Mouse (Mus musculus): ENCODE data around the gene Hp1bp3. TPM values are rescaled to one million over a fixed set of nuclear protein-coding genes. Genes with fewer than 3 reads are reported as not detected.

Gene Hp1bp3
- polyA plus RNA-seq, 1 experiment from 2014 or later, result 229 TPM

- Histone ChIP-seq H3K9ac (replicated peaks) (no peak overlapping the region), H3K4me2 (replicated peaks) (no peak overlapping the region), H3K4me1 (replicated peaks) (no peaks in the 10 kb centered on the region), H3K4me3 (replicated peaks) (no peak overlapping the region), H3K27me3 (0 out of 2 replicates have a peak, but pooled peaks cover 7% of the 10 kb centered on the region), H3K27ac (no peak overlapping the region), H3K9me3 (no peaks in the 10 kb centered on the region), H3K36me3 (no peaks in the 10 kb centered on the region)
- ATAC-seq, result no peak
- WGBS, result 84% methylated on average over 7 of the region's 7 CpGs
Observed at GRCm38 (mm10) chr4:138278346-138278745, 62.2 kb downstream of the Hp1bp3 start.

- ATAC-seq, result peak; percentile 58; the same call in 1 of the 2 replicates
- H3K9me3 ChIP-seq, result 0 out of 2 replicates have a peak, but pooled peaks cover 6% of the 10 kb centered on the region
- H3K27ac ChIP-seq, result no peak overlapping the region
- H3K27me3 ChIP-seq, result 0 out of 2 replicates have a peak, but pooled peaks cover 3% of the 10 kb centered on the region
- H3K4me3 ChIP-seq (replicated peaks), result no peak overlapping the region
- WGBS, result 22% methylated on average over 4 of the region's 4 CpGs
- no peaks in the 10 kb centered on the region for H3K36me3 ChIP-seq
- H3K9ac ChIP-seq (replicated peaks), result no peak overlapping the region
- H3K4me2 ChIP-seq (replicated peaks), result no peak overlapping the region
- H3K4me1 ChIP-seq (replicated peaks), result no peaks in the 10 kb centered on the region
Observed at GRCm38 (mm10) chr4:138282834-138283233, 66.7 kb downstream of the Hp1bp3 start.

- no peak for ATAC-seq
- Histone ChIP-seq H3K4me3 (replicated peaks) (no peak overlapping the region), H3K27me3 (0 out of 2 replicates have a peak, but pooled peaks cover 4% of the 10 kb centered on the region), H3K4me1 (replicated peaks) (no peaks in the 10 kb centered on the region), H3K27ac (no peak overlapping the region), H3K4me2 (replicated peaks) (no peak overlapping the region), H3K9me3 (0 out of 2 replicates have a peak, but pooled peaks cover 6% of the 10 kb centered on the region), H3K36me3 (no peaks in the 10 kb centered on the region), H3K9ac (replicated peaks) (no peak overlapping the region)
- WGBS, result 86% methylated on average over 12 of the region's 12 CpGs
Observed at GRCm38 (mm10) chr4:138286411-138286810, 70.3 kb downstream of the Hp1bp3 start.

- Histone ChIP-seq H3K36me3 (no peaks in the 10 kb centered on the region), H3K4me2 (replicated peaks) (no peak overlapping the region), H3K4me3 (replicated peaks) (no peak overlapping the region), H3K9me3 (0 out of 2 replicates have a peak, but pooled peaks cover 6% of the 10 kb centered on the region), H3K27me3 (0 out of 2 replicates have a peak, but pooled peaks cover 4% of the 10 kb centered on the region), H3K27ac (no peak overlapping the region), H3K4me1 (replicated peaks) (no peaks in the 10 kb centered on the region), H3K9ac (replicated peaks) (no peak overlapping the region)
- 84% methylated on average over 7 of the region's 7 CpGs for WGBS
- ATAC-seq, result no peak
Observed at GRCm38 (mm10) chr4:138288691-138289090, 72.6 kb downstream of the Hp1bp3 start.

GRCm38 (mm10) chr4:138292028-138292427 lies 75.9 kb downstream of the Hp1bp3 start:
- no peak overlapping the region for H3K9ac ChIP-seq (replicated peaks)
- no peaks in the 10 kb centered on the region for H3K36me3 ChIP-seq
- no peaks in the 10 kb centered on the region for H3K9me3 ChIP-seq
- H3K4me3 ChIP-seq (replicated peaks), result no peak overlapping the region
- WGBS, result 88% methylated on average over 13 of the region's 13 CpGs
- H3K4me1 ChIP-seq (replicated peaks), result no peaks in the 10 kb centered on the region
- 0 out of 2 replicates have a peak, but pooled peaks cover 4% of the 10 kb centered on the region for H3K27me3 ChIP-seq
- ATAC-seq, result no peak
- no peak overlapping the region for H3K4me2 ChIP-seq (replicated peaks)
- no peak overlapping the region for H3K27ac ChIP-seq

- H3K9me3 ChIP-seq, result no peaks in the 10 kb centered on the region
- H3K9ac ChIP-seq (replicated peaks), result no peak overlapping the region
- 72% methylated on average over 18 of the region's 18 CpGs for WGBS
- ATAC-seq, result peak; percentile 82
- no peaks in the 10 kb centered on the region for H3K27me3 ChIP-seq
- H3K27ac ChIP-seq, result peak overlapping the region; percentile 64
- H3K4me3 ChIP-seq (replicated peaks), result no peak overlapping the region
- no peaks in the 10 kb centered on the region for H3K36me3 ChIP-seq
- H3K4me2 ChIP-seq (replicated peaks), result no peak overlapping the region
- H3K4me1 ChIP-seq (replicated peaks), result no peaks in the 10 kb centered on the region
Observed at GRCm38 (mm10) chr4:138293261-138293948, 77.3 kb downstream of the Hp1bp3 start.

GRCm38 (mm10) chr4:138293949-138294550 lies 78.0 kb downstream of the Hp1bp3 start:
- H3K27me3 ChIP-seq, result no peaks in the 10 kb centered on the region
- H3K9me3 ChIP-seq, result no peaks in the 10 kb centered on the region
- H3K4me1 ChIP-seq (replicated peaks), result no peaks in the 10 kb centered on the region
- H3K27ac ChIP-seq, result peak overlapping the region; percentile 64
- WGBS, result 80% methylated on average over 10 of the region's 14 CpGs
- peak; percentile 73 for ATAC-seq
- no peak overlapping the region for H3K9ac ChIP-seq (replicated peaks)
- H3K4me2 ChIP-seq (replicated peaks), result no peak overlapping the region
- H3K36me3 ChIP-seq, result no peaks in the 10 kb centered on the region
- no peak overlapping the region for H3K4me3 ChIP-seq (replicated peaks)

Other genes starting within 250 kb of the Hp1bp3 start
- gene Eif4g3, start 223.3 kb upstream of the Hp1bp3 start, polyA plus RNA-seq (2015; fragmentation: Nextera tagmentation; extraction: Ambion mirVana), result 50.1 and 55.5 TPM in 2 replicates
- gene Sh2d5, start 34.1 kb downstream of the Hp1bp3 start, polyA plus RNA-seq (2015; fragmentation: Nextera tagmentation; extraction: Ambion mirVana), result 7.0 and 8.5 TPM in 2 replicates
- 1.4 and 1.5 TPM in 2 replicates for gene Kif17, start 34.1 kb downstream of the Hp1bp3 start, polyA plus RNA-seq (2015; fragmentation: Nextera tagmentation; extraction: Ambion mirVana)
- gene Ddost, start 88.4 kb downstream of the Hp1bp3 start, polyA plus RNA-seq (2015; fragmentation: Nextera tagmentation; extraction: Ambion mirVana), result 192 and 200 TPM in 2 replicates
- 79.8 and 89.2 TPM in 2 replicates for gene Pink1, start 110.0 kb downstream of the Hp1bp3 start, polyA plus RNA-seq (2015; fragmentation: Nextera tagmentation; extraction: Ambion mirVana)
- gene Cda, start 151.7 kb downstream of the Hp1bp3 start, polyA plus RNA-seq (2015; fragmentation: Nextera tagmentation; extraction: Ambion mirVana), result 2.2 and 2.6 TPM in 2 replicates
- gene Fam43b, start 180.2 kb downstream of the Hp1bp3 start, polyA plus RNA-seq (2015; fragmentation: Nextera tagmentation; extraction: Ambion mirVana), result 1.1 and 1.3 TPM in 2 replicates
- 18.3 and 19.9 TPM in 2 replicates for gene Mul1, start 218.4 kb downstream of the Hp1bp3 start, polyA plus RNA-seq (2015; fragmentation: Nextera tagmentation; extraction: Ambion mirVana)
- gene Camk2n1, start 238.0 kb downstream of the Hp1bp3 start, polyA plus RNA-seq (2015; fragmentation: Nextera tagmentation; extraction: Ambion mirVana), result 13.0 and 13.4 TPM in 2 replicates

All from midbrain, embryonic 13.5 days (tissue).